Mouse (Mus musculus): ENCODE results near the gene Zc3h14.

DNA sequence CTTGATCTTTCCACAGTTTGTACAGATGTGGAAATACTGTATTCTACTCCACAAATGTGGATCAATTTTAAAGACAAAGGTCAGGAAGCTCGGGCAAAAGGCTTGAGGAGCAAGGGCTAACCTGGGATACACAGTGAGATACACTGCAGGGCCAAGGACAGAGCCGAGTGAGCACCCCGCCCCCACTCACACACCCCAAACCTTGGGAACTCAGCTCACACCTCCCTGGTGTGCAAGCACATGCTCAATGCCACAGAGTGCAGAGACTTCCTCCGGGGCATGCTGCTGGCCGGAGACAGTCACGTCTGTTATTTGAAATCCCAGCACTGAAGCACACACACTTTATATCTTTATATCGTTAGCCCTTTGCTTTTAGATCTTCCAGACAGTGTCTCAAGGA lies 20.7 kb upstream of the Zc3h14 start:
- TF ChIP-seq POLR2A (IDR thresholded peaks at IDR 0.05; ENCODE audit: low read depth, low read length) (no peak), CTCF (IDR thresholded peaks at IDR 0.05; ENCODE audit: borderline replicate concordance, insufficient read depth, low read length) (no peak)
